Mouse (Mus musculus) frontal cortex, postnatal 14 days (tissue): Measurements from ENCODE around the gene Tktl2.

Experiments used
- DNase-seq, 2 experiments: peaks; one replicate each; pipeline ENCODE4 v3.0.0; 2022; ENCODE audit warnings: low spot score in 2 of 2

Gene Tktl2

DNA sequence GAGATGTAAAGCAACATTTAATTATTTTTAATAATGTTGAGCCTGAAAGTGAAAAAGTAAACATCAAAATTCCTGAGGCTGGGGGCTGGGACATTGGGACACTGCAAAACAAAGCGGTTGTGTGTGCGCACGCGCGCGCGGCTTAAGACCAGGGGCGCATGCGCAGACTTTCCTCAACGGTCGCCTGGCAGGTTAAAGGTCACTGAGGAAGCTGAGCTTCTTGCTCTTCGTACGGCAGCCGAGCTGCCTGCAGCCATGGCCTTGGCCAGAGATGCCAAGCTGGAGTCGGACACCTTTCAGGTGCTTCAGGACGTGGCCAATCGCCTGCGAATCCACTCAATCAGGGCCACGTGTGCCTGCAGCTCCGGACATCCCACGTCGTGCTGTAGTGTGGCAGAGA lies at the start of gene Tktl2:
Gene Tktl2 (plus strand): TSS at position 220 of the 400 bp plus-strand sequence.
- DNase-seq, result no peak

DNA sequence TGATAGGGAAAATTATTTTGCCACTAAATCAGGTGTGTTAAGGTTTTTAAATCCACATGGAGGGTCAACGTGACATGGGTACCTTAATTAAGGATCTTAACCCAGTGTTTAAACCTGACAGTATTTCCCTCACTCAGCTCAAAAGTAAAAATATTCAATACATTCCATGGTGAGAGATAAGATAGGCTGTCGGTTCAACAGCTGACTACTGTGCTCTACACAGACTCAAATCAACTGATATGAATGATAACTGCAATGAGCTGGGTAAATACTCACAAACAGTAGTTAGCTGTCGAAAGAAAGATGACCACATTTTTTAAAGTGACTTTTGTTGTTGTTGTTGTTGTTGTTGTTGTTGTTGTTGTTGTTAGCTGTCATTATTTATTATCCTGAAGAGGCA lies 41.7 kb upstream of the Tktl2 start:
- DNase-seq, result no peak

DNA sequence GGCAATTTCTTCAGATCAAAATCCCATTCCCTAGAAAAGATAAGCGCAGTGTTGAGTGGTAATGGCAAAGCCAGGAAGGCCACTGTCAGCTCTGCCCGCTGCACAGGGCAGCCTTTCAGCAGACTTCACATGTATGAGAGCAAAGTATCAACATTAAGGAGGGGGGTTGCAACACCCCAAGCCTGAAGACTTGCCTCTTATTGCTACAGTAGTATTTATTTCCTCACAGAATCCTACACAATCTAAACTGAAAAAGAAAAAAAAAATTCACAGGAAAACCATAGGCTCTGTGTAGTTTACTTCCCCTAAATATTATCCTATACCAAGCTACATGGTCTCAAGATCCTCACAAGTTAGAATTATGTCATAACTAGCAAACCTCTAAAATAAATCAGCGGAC lies 34.7 kb upstream of the Tktl2 start:
- no peak for DNase-seq

DNA sequence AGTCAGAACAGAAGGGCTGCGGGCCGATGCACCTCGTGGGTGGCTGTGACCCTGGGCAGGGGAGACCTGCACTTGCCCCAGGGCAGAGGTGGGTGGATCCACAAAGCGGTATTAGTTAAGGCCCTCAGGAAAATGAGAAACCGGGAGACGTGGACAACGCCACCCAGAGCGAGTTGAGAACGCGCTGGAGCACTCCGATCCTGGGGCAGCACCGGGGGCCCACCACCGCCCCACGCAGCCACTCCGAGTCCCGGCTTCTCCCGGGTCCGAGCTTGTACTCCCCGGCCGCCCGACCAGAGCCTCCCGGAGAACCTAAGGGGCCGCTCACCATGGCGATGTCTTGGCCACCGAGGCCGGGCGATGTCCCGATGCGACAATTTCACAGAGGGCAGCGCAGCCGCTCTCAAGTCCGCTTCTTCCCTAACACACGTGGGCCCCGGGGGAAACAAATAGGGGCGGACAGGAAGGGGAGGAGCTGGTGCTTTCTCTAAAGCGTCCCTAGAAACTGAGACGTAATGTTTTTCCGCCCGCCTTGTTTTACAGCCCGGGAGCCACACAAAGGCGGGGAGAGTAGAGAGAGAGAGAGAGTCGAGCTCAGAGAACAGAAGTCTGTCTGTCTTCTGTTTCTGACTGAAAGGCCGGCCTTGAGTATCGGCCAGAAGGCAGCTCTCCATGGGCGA lies 25.3 kb upstream of the Tktl2 start, which contains the start of gene Tma16:
Gene Tma16 (minus strand): TSS at position 447 of the 680 bp plus-strand sequence.
- peak; percentile 74 for DNase-seq

DNA sequence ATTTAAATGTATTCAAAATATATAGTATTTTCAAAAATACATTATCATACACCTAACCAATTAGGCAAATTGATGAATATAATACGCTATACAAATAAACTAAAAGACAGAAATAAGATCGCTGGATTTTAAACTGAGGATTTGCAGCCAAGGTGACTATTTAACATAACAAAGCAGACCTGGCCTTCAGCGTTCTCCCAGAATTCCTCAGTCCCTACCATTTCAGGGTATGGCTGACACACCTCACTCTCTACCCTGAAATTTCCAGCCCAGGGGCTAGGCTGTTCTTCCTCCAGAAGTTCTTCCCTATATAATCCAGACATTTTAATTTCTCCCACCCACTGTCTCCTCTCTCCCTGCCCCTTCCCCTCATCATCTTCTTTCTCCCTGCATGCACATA lies 23.0 kb upstream of the Tktl2 start:
- no peak for DNase-seq

DNA sequence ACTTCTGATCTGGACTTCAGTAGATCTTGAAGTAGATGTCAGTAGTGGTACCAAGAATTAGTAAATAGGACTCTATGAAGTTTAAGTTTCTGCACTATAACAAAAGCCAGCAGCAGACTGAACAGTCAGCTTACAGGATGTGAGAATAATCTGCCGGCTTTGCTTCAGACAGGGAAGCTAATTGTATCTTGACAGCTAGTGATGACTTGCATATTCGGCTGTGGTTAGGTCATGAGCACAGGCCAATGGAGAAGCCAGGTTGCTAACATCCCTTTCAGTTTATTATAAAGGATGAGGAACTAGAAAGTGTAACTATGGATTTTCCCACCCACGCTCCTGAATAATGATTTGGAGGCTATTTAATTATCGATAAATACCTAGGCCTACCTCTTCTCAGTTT lies 20.9 kb upstream of the Tktl2 start:
- DNase-seq, result no peak

DNA sequence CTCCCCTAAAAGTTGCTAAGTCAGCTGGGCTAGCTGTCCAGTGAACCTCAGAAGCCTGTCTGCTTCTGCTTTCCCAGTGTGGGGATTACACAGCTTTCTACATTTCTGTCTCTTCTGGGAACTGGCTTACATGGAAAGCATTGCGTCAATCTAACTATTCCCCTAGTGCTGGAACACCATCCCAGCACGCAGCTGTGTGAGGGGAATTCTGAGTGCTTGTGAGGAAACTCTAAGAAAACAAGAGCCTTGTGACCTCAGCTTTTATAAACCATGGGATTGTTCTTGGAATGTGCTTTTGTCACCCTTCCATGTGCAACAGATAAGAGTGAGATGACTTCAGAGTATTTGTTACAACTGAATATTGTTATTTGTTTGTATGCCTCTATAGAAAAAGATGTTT lies 17.1 kb upstream of the Tktl2 start:
- no peak for DNase-seq

DNA sequence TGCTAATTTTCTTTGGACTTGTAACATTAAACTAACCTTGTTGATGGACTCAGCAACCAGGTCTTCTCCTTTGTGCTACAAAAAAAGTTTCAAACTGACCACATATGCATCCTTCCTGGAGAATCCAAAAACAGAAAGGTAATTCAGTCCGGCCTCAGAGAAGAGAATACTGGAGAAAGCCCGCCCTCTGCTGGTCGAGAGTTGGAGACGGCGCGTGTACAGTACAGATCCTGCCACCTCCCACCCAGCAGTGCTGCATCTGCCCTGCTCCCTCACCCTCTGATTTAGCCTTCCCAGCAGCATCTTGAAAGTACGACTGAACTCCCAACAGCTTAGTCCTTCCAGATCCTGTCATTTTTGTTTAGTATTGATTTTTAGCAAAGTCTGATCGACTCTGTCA lies 15.8 kb upstream of the Tktl2 start:
- peak; percentile 29 to 82 for DNase-seq

DNA sequence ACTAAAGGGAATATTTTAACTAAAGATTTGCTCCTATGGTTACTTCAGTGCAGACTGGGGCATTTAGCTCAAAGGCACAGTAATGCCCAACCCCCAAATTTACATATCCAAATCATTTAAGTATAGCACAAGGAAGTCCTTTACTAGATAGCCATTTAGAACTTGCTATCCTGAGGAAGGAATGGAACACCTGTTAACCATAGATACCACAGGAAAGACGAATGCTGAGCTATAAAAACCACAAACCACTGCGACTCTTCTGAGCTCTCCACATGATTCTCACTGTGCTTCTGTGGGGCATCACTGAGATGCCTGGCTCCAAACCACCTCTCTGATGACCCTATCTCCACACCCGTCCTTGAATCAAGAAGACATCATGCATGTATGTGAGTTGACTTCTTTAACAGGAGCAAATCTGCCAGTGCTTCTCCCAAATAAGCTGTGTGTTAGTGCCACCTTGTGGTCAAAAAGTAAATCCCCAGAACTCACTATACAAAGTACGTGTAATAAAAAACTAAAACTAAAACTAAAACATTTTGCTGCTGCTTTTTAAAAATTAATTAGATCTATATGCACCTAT lies 14.5 kb upstream of the Tktl2 start:
- peak in 1 of 2 experiments; percentile 25 for DNase-seq

DNA sequence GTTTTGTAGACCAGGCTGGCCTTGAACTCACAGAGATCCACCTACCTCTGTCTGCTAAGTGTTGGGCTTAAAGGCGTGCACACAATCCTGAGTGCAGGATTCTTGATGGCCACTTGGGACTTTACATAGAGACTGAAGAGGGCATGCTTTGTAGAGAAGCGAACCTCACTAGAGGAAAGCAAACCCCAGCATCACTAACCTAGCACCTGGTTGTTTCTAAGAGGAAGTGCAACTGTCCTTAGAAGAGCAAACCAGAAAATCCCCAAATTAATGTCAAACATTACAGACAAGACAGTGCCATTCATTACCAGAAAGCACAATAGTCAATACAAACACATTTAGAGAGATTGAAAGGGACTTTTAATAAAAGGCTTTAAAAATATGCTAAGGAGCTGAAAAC lies 8.2 kb upstream of the Tktl2 start:
- DNase-seq, result no peak

DNA sequence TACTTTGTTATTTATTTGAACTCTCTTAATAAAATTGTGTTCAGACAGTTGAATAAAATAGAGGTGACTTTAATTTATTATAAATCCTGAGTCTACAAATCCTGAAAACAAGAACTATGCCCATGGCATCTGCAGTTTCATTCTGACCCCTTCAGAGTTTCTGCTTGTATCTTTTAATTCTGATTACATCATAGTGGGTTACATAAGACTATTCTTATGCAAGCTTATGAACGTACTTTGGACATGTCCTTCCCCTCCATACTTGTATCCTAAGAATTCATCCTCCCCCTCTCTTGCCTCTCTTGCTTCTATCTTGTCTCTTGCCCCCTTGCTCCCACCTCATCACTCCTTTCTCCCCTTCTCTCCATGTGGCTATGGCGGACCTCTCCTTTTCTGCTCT lies 7.6 kb downstream of the Tktl2 start:
- DNase-seq, result no peak

DNA sequence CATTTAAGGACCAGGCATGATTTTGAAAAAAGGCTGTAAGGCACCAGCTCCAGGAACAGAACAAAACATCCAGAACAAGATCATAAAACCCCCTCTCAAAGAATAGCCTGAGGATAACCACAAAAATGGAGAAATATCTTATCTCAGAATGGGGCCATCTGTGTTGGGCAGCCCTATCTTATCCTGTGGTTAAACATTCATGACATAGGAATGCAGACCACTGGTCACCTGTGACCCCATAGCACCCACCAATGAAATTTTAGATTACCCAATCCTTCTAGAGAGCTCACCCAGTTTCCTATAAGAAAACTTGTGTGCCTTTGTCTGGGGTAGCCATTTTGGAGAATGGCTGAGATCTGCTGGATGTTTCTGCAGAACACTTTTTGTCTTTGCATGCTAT lies 9.0 kb downstream of the Tktl2 start:
- no peak for DNase-seq

DNA sequence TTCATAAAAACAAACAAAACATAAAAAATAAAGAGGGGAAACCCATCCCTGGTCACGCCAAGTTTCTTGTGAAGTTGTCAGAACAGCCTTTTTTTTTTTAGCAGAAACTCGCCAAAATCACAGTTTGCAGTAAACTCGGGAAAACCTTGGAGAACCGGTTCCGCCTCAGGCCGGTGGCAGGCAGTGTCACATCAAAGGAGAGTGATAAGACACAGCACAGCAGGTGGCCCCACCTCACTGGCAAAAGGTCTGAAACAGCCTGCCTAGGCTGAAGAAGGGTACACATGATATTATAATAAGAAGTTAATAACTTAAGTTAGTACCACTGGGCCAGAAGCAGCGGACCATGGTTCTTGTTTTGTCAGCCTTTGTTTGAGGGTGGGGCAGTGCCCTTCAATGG lies 38.5 kb downstream of the Tktl2 start:
- DNase-seq, result no peak
